Mouse (Mus musculus) liver, adult 2 months (tissue): ENCODE data around the gene Rad50. TPM values are rescaled to one million over a fixed set of nuclear protein-coding genes. Genes with fewer than 3 reads are reported as not detected.

Experiments used
- DNase-seq: peaks from one replicate; pipeline ENCODE4 v3.0.0-alpha.2; 2011; ENCODE audit warnings: low read depth, low spot score; ENCODE audit errors: extremely low read depth
- H3K27ac ChIP-seq: fragments of 200-500 bp; replicated peaks from 2 replicates; pipeline ENCODE4 v1.5.1; 2012; ENCODE audit warnings: low read depth, mild to moderate bottlenecking, control low read depth, inconsistent platforms, low read length; ENCODE audit not compliant: insufficient read depth
- H3K27me3 ChIP-seq: fragments of 200-500 bp; 2 replicates; pipeline ENCODE4 v1.6.1; 2012; ENCODE audit warnings: mild to moderate bottlenecking, moderate library complexity, low read length, inconsistent platforms; ENCODE audit not compliant: control insufficient read depth, insufficient read depth
- H3K36me3 ChIP-seq: fragments of 200-500 bp; 2 replicates; pipeline ENCODE4 v1.6.1; 2012; ENCODE audit warnings: low read length, inconsistent platforms; ENCODE audit not compliant: control insufficient read depth, insufficient read depth
- H3K4me1 ChIP-seq: fragments of 200-500 bp; 2 replicates; pipeline ENCODE4 v1.6.1; 2011; ENCODE audit warnings: low read length; ENCODE audit not compliant: control insufficient read depth, insufficient read depth
- H3K4me3 ChIP-seq: fragments of 200-500 bp; 2 replicates; pipeline ENCODE4 v1.5.1; 2011; ENCODE audit warnings: low read depth, mild to moderate bottlenecking, control low read depth, low read length, moderate library complexity; ENCODE audit not compliant: insufficient read depth
- H3K79me2 ChIP-seq: fragments of 200-500 bp; 2 replicates; pipeline ENCODE4 v1.6.1; 2012; ENCODE audit warnings: inconsistent platforms, mild to moderate bottlenecking, low read length, moderate library complexity; ENCODE audit not compliant: control insufficient read depth, insufficient read depth
- H3K9ac ChIP-seq: fragments of 200-500 bp; 2 replicates; pipeline ENCODE4 v1.6.1; 2012; ENCODE audit warnings: low read depth, mild to moderate bottlenecking, control low read depth, inconsistent platforms, low read length
- CTCF ChIP-seq: fragments of 200-500 bp; IDR thresholded peaks from 2 replicates; pipeline ENCODE4 v1.5.1; 2011; ENCODE audit warnings: low read depth, low read length, control low read depth
- POLR2A ChIP-seq: fragments of 200-500 bp; IDR thresholded peaks from 2 replicates; pipeline ENCODE4 v1.6.1; 2011; ENCODE audit warnings: low read length, control low read depth; ENCODE audit not compliant: insufficient read depth; ENCODE audit errors: extremely low read depth
- WGBS: fragments of 180-500 bp; shearing (Covaris S2); methylation state at CpG from one replicate; pipeline ENCODE4 v1.1.7; 2018; 5-methylcytosine and 5-hydroxymethylcytosine counted together
- polyA plus RNA-seq: library from polyadenylated mRNA; depleted of rRNA; stranded (reverse); fragments of >200 nt; gene quantifications from 2 replicates; pipeline ENCODE4 v1.2.3, GENCODE M21; 2012
- total RNA-seq: library from RNA; depleted of rRNA; stranded (reverse); fragments of >200 nt; gene quantifications from 2 replicates; pipeline ENCODE4 v1.2.3, GENCODE M21; 2014

The Rad50 gene
- total and polyA plus RNA-seq, 2 experiments = 1.7 to 4.9 TPM

GRCm38 (mm10) chr11:53626802-53627373 lies 80.2 kb downstream of the Rad50 start:
- H3K27ac ChIP-seq = no peak overlapping the region
- no peaks in the 10 kb centered on the region for H3K79me2 ChIP-seq
- no peaks in the 10 kb centered on the region for H3K4me1 ChIP-seq
- no peak overlapping the region for H3K9ac ChIP-seq
- no peak for DNase-seq
- no peak overlapping the region for H3K4me3 ChIP-seq
- no peaks in the 10 kb centered on the region for H3K27me3 ChIP-seq
- 85% methylated on average over 17 of the region's 17 CpGs for WGBS
- H3K36me3 ChIP-seq = no peaks in the 10 kb centered on the region
- TF ChIP-seq CTCF (no peak), POLR2A (no peak)

GRCm38 (mm10) chr11:53624124-53624523 lies 83.0 kb downstream of the Rad50 start:
- Histone ChIP-seq H3K27ac (no peak overlapping the region), H3K27me3 (no peaks in the 10 kb centered on the region), H3K36me3 (no peaks in the 10 kb centered on the region), H3K9ac (no peak overlapping the region), H3K4me1 (no peaks in the 10 kb centered on the region), H3K4me3 (no peak overlapping the region), H3K79me2 (no peaks in the 10 kb centered on the region)
- WGBS = 93% methylated on average over 2 of the region's 2 CpGs
- DNase-seq = no peak
- TF ChIP-seq POLR2A = no peak
- TF ChIP-seq CTCF = no peak

GRCm38 (mm10) chr11:53623573-53623972 lies 83.5 kb downstream of the Rad50 start:
- Histone ChIP-seq H3K36me3 (no peaks in the 10 kb centered on the region), H3K79me2 (no peaks in the 10 kb centered on the region), H3K9ac (no peak overlapping the region), H3K27ac (no peak overlapping the region), H3K27me3 (no peaks in the 10 kb centered on the region), H3K4me1 (no peaks in the 10 kb centered on the region), H3K4me3 (no peak overlapping the region)
- no peak for TF ChIP-seq CTCF
- TF ChIP-seq POLR2A = no peak
- DNase-seq = no peak
- WGBS = 83% methylated on average over 9 of the region's 9 CpGs

- no peaks in the 10 kb centered on the region for H3K36me3 ChIP-seq
- TF ChIP-seq CTCF (no peak), POLR2A (no peak)
- DNase-seq = no peak
- 86% methylated on average over 6 of the region's 6 CpGs for WGBS
- no peak overlapping the region for H3K27ac ChIP-seq
- H3K4me3 ChIP-seq = no peak overlapping the region
- H3K9ac ChIP-seq = no peak overlapping the region
- H3K27me3 ChIP-seq = no peaks in the 10 kb centered on the region
- H3K4me1 ChIP-seq = no peaks in the 10 kb centered on the region
- H3K79me2 ChIP-seq = no peaks in the 10 kb centered on the region
Observed at GRCm38 (mm10) chr11:53622440-53622806, 84.7 kb downstream of the Rad50 start.

GRCm38 (mm10) chr11:53621582-53622439 lies 85.3 kb downstream of the Rad50 start:
- Histone ChIP-seq H3K27me3 (no peaks in the 10 kb centered on the region), H3K36me3 (no peaks in the 10 kb centered on the region), H3K79me2 (no peaks in the 10 kb centered on the region), H3K27ac (no peak overlapping the region), H3K4me1 (no peaks in the 10 kb centered on the region), H3K4me3 (no peak overlapping the region), H3K9ac (no peak overlapping the region)
- 90% methylated on average over 11 of the region's 11 CpGs for WGBS
- TF ChIP-seq CTCF (no peak), POLR2A (no peak)
- DNase-seq = no peak

GRCm38 (mm10) chr11:53620094-53620493 lies 87.0 kb downstream of the Rad50 start:
- no peaks in the 10 kb centered on the region for H3K79me2 ChIP-seq

More at GRCm38 (mm10) chr11:53620094-53620493, 87.0 kb downstream of the Rad50 start:
- H3K4me3 ChIP-seq = no peak overlapping the region
- no peak overlapping the region for H3K9ac ChIP-seq
- H3K4me1 ChIP-seq = no peaks in the 10 kb centered on the region
- TF ChIP-seq CTCF = no peak
- no peak for TF ChIP-seq POLR2A
- H3K27ac ChIP-seq = no peak overlapping the region
- DNase-seq = no peak
- no peaks in the 10 kb centered on the region for H3K36me3 ChIP-seq
- WGBS = 88% methylated on average over 4 of the region's 4 CpGs
- H3K27me3 ChIP-seq = no peaks in the 10 kb centered on the region
